Mouse (Mus musculus) ES-E14 (cell line): ENCODE results near the gene Rabgap1l.

ENCODE experiments used
- CHD2 ChIP-seq: IDR thresholded peaks from 2 replicates; pipeline ENCODE4 v1.6.1; 2014; ENCODE audit warnings: mild to moderate bottlenecking, low read depth, low read length, inconsistent platforms
- HCFC1 ChIP-seq: IDR thresholded peaks from 2 replicates; pipeline ENCODE4 v1.6.1; 2012; ENCODE audit warnings: low read length, inconsistent platforms, borderline replicate concordance; ENCODE audit not compliant: insufficient read depth
- MAFK ChIP-seq: IDR thresholded peaks from 2 replicates; pipeline ENCODE4 v1.6.1; 2014; ENCODE audit warnings: mild to moderate bottlenecking, low read depth, low read length, inconsistent platforms; ENCODE audit not compliant: insufficient read depth
- ZC3H11A ChIP-seq: IDR thresholded peaks from 2 replicates; pipeline ENCODE4 v1.6.1; 2012; ENCODE audit warnings: low read depth, mild to moderate bottlenecking, inconsistent platforms, low read length, borderline replicate concordance

GRCm38 (mm10) chr1:160832267-160833021 is 39.4 kb upstream of the Rabgap1l start:
- TF ChIP-seq MAFK, result no peak
- no peak for TF ChIP-seq CHD2
- no peak for TF ChIP-seq HCFC1
- no peak for TF ChIP-seq ZC3H11A
